ENCODE assay signal across 24 mouse cellular contexts in genomic region chr16:63650760-63651159, GRCm38 (mm10).
"Had no signal": no experiment of that assay in that cellular context is flagged by ENCODE, and none has a peak within 500 bp of the region (broad histone marks: within the 10 kb centered on the region; RNA-seq: fewer than 3 reads in every experiment).

No protein-coding gene starts in this region.

- H3K27ac ChIP-seq: heart, adult 2 months; heart, embryonic 13.5 days; heart, embryonic 15.5 days; hindbrain, embryonic 13.5 days; hindbrain, embryonic 15.5 days; hindbrain, postnatal 0 days; limb, embryonic 13.5 days; limb, embryonic 15.5 days; liver, embryonic 12.5 days; liver, embryonic 14.5 days had no signal

- H3K9me3 ChIP-seq: heart, embryonic 13.5 days; heart, embryonic 15.5 days; hindbrain, embryonic 13.5 days; hindbrain, embryonic 15.5 days; limb, embryonic 13.5 days; limb, embryonic 15.5 days; liver, embryonic 12.5 days had no signal

- H3K4me2 ChIP-seq: heart, embryonic 11.5 days; heart, embryonic 13.5 days; heart, embryonic 15.5 days; hindbrain, embryonic 13.5 days; hindbrain, embryonic 15.5 days; limb, embryonic 13.5 days; limb, embryonic 15.5 days; liver, embryonic 12.5 days had no signal

- H3K4me3 ChIP-seq: heart, adult 2 months; heart, embryonic 13.5 days; heart, embryonic 15.5 days; hindbrain, embryonic 13.5 days; hindbrain, embryonic 15.5 days; limb, embryonic 13.5 days; limb, embryonic 15.5 days; liver, embryonic 12.5 days had no signal

- H3K27me3 ChIP-seq: heart, embryonic 13.5 days; heart, embryonic 15.5 days; hindbrain, embryonic 13.5 days; hindbrain, embryonic 15.5 days; limb, embryonic 13.5 days; limb, embryonic 15.5 days; liver, embryonic 12.5 days had no signal

- ATAC-seq: hindbrain, postnatal 0 days; liver, embryonic 12.5 days had no signal

- H3K9ac ChIP-seq: heart, embryonic 13.5 days; heart, embryonic 15.5 days; hindbrain, embryonic 13.5 days; hindbrain, embryonic 15.5 days; limb, embryonic 13.5 days; limb, embryonic 15.5 days; liver, embryonic 12.5 days; liver, embryonic 14.5 days had no signal

- H3K4me1 ChIP-seq: heart, embryonic 13.5 days; heart, embryonic 15.5 days; hindbrain, embryonic 13.5 days; hindbrain, embryonic 15.5 days; limb, embryonic 13.5 days; limb, embryonic 15.5 days; liver, embryonic 12.5 days had no signal

- DNase-seq: gastrocnemius, postnatal 14 days; gastrocnemius, postnatal 36 days; heart, adult 11 months; heart, adult 2 months; heart, postnatal 14 days; heart, postnatal 36 days; kidney, adult 11 months; kidney, adult 9 months; kidney, postnatal 10 days; kidney, postnatal 36 days; layer of hippocampus, adult 9-11 months; layer of hippocampus, postnatal 36 days; left cerebral cortex, postnatal 4 days; lung, adult 18-20 months had no signal

- H3K36me3 ChIP-seq: heart, embryonic 13.5 days; heart, embryonic 15.5 days; hindbrain, embryonic 13.5 days; hindbrain, embryonic 15.5 days; limb, embryonic 13.5 days; limb, embryonic 15.5 days; liver, embryonic 12.5 days had no signal
